Mouse (Mus musculus): ENCODE results near the gene Nup188. TPM values are rescaled to one million over a fixed set of nuclear protein-coding genes. Genes with fewer than 3 reads are reported as not detected.
A peak's percentile ranks its signal among the peaks of the same experiment; 100 is the strongest.

Nup188 gene
- polyA plus RNA-seq, 1 experiment from 2014 or later, result 8.5 TPM

DNA sequence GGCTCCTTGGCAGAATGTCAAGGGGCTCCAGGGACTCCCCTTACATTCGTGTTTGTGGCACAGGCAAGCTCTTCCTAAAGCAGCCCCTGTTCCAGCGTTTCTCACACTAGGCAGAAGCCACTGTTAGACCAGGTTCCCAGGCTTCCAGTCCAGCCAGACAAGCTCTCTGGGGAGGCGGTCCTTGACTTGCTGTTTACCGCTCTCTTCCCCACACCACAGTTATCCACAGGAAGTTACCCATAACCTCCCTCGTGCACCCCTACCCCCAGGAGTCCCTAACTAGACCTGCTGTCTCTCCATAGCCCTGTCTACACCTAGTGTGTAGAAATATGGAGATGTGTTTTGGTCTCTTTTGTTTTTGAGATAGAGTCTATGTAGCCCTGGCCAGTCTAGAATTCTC is 32.4 kb upstream of the Nup188 start:
- H3K36me3 ChIP-seq (ENCODE audit: control insufficient read depth, insufficient read depth, low read length), result peaks cover 31% of the 10 kb centered on the region
- peaks cover 3% of the 10 kb centered on the region; the same call in 1 of the 2 replicates for H3K4me1 ChIP-seq (replicated peaks; ENCODE audit: control insufficient read depth, insufficient read depth)
- no peak overlapping the region for H3K9ac ChIP-seq (ENCODE audit: low read length)
- H3K9me3 ChIP-seq (ENCODE audit: control insufficient read depth, low read length), result no peaks in the 10 kb centered on the region
- DNase-seq (ENCODE audit: low spot score) (no peak), ATAC-seq (ENCODE audit: low FRiP score, low TSS enrichment) (no peak)
- H3K27ac ChIP-seq (replicated peaks), result no peak overlapping the region
- H3K4me2 ChIP-seq (replicated peaks; ENCODE audit: low read depth), result no peak overlapping the region
- TF ChIP-seq CTCF (IDR thresholded peaks at IDR 0.05; ENCODE audit: low read depth) (no peak), EP300 (optimal IDR thresholded peaks at IDR 0.05) (no peak)
- 77% methylated on average over 5 of the region's 5 CpGs for WGBS
- no peaks in the 10 kb centered on the region for H3K27me3 ChIP-seq (ENCODE audit: control insufficient read depth, insufficient read depth, low read length)
- H3K4me3 ChIP-seq (ENCODE audit: low read depth, low read length), result no peak overlapping the region

DNA sequence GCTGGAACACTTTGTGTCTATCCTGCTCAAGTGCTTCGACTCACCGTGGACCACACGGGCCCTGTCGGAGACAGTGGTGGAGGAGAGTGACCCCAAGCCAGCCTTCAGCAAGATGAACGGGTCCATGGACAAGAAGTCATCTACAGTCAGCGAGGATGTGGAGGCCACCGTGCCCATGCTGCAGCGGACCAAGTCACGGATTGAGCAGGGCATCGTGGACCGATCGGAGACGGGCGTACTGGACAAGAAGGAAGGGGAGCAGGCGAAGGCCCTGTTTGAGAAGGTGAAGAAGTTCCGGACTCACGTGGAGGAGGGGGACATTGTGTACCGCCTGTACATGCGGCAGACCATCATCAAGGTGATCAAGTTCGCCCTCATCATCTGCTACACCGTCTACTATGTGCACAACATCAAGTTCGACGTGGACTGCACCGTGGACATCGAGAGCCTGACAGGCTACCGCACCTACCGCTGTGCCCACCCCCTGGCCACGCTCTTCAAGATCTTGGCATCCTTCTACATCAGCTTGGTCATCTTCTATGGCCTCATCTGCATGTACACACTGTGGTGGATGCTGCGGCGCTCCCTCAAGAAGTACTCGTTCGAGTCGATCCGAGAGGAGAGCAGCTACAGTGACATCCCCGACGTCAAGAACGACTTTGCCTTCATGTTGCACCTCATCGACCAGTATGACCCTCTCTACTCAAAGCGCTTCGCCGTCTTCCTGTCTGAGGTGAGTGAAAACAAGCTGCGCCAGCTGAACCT is 30.4 kb upstream of the Nup188 start:
- Histone ChIP-seq H3K4me2 (replicated peaks; ENCODE audit: low read depth) (no peak overlapping the region), H3K9ac (ENCODE audit: low read length) (no peak overlapping the region), H3K4me1 (replicated peaks; ENCODE audit: control insufficient read depth, insufficient read depth) (peaks cover 3% of the 10 kb centered on the region; the same call in 1 of the 2 replicates), H3K9me3 (ENCODE audit: control insufficient read depth, low read length) (no peaks in the 10 kb centered on the region), H3K27me3 (ENCODE audit: control insufficient read depth, insufficient read depth, low read length) (no peaks in the 10 kb centered on the region), H3K36me3 (ENCODE audit: control insufficient read depth, insufficient read depth, low read length) (peaks cover 30% of the 10 kb centered on the region), H3K4me3 (ENCODE audit: low read depth, low read length) (no peak overlapping the region), H3K27ac (replicated peaks) (no peak overlapping the region)
- ATAC-seq (ENCODE audit: low FRiP score, low TSS enrichment), result no peak
- no peak for DNase-seq (ENCODE audit: low spot score)
- WGBS, result 96% methylated on average over 42 of the region's 42 CpGs
- TF ChIP-seq EP300 (optimal IDR thresholded peaks at IDR 0.05), result no peak
- TF ChIP-seq CTCF (IDR thresholded peaks at IDR 0.05; ENCODE audit: low read depth), result no peak

- H3K9me3 ChIP-seq (ENCODE audit: control insufficient read depth, low read length), result no peaks in the 10 kb centered on the region
- no peaks in the 10 kb centered on the region for H3K27me3 ChIP-seq (ENCODE audit: control insufficient read depth, insufficient read depth, low read length)
- H3K27ac ChIP-seq (replicated peaks), result no peak overlapping the region
- ATAC-seq (ENCODE audit: low FRiP score, low TSS enrichment) (no peak), DNase-seq (ENCODE audit: low spot score) (no peak)
- no peak overlapping the region for H3K4me2 ChIP-seq (replicated peaks; ENCODE audit: low read depth)
- no peak overlapping the region for H3K9ac ChIP-seq (ENCODE audit: low read length)
- H3K4me1 ChIP-seq (replicated peaks; ENCODE audit: control insufficient read depth, insufficient read depth), result peaks cover 3% of the 10 kb centered on the region; the same call in 1 of the 2 replicates
- no peak for TF ChIP-seq CTCF (IDR thresholded peaks at IDR 0.05; ENCODE audit: low read depth)
- H3K36me3 ChIP-seq (ENCODE audit: control insufficient read depth, insufficient read depth, low read length), result peaks cover 33% of the 10 kb centered on the region
- 93% methylated on average over 30 of the region's 30 CpGs for WGBS
- no peak overlapping the region for H3K4me3 ChIP-seq (ENCODE audit: low read depth, low read length)
These were observed 29.4 kb upstream of the Nup188 start for GRCm38 (mm10) chr2:30256616-30257350.

DNA sequence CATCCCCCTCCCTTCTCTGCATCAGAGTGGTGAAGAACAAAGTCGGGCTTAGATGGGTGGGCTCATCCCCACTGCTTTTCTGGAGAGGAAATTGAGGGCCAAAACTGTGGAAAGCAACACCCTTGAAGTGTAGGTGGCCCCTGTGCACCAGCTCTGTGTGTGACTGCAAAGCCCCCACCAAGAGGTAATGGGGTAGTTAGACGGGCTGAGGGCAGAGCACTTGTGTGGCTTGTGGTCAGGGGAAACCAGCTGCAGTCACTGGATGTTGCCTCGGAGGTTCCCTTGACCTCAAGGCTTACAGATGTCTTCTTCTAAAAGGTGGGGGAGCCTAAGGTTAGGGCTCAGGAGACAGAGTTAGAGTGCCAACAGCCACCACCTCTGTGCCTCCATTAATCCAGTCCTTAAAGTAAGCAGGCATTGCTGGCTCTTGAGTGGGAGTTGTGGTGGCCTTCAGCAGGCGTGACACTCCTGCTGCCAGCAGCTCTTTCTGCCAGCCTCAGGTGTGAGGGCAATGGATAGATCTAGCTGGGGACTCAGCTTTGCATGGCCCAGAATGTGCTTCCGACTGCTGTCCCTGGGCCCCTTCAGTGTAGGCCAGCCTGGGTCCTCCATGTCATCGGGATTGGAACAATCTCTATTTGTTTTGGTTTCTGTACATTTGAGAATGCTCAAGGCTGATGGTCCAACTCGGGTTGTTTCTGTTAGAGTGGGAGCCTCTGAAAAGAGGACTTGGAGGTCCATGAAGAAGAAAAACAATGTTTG is 28.3 kb upstream of the Nup188 start:
- TF ChIP-seq CTCF (IDR thresholded peaks at IDR 0.05; ENCODE audit: low read depth) (no peak), EP300 (optimal IDR thresholded peaks at IDR 0.05) (no peak)
- no peak for DNase-seq (ENCODE audit: low spot score)
- H3K9ac ChIP-seq (ENCODE audit: low read length), result no peak overlapping the region

GRCm38 (mm10) chr2:30258600-30258999 is 27.6 kb upstream of the Nup188 start:
- no peaks in the 10 kb centered on the region for H3K27me3 ChIP-seq (ENCODE audit: control insufficient read depth, insufficient read depth, low read length)
- peak overlapping the region; percentile 49; the same call in 1 of the 2 replicates for H3K27ac ChIP-seq (replicated peaks)
- H3K4me2 ChIP-seq (replicated peaks; ENCODE audit: low read depth), result no peak overlapping the region
- no peak overlapping the region for H3K9ac ChIP-seq (ENCODE audit: low read length)
- ATAC-seq (ENCODE audit: low FRiP score, low TSS enrichment) (peak; percentile 45; the same call in 1 of the 2 replicates), DNase-seq (ENCODE audit: low spot score) (no peak)
- peaks cover 3% of the 10 kb centered on the region; the same call in 1 of the 2 replicates for H3K4me1 ChIP-seq (replicated peaks; ENCODE audit: control insufficient read depth, insufficient read depth)
- H3K36me3 ChIP-seq (ENCODE audit: control insufficient read depth, insufficient read depth, low read length), result peaks cover 39% of the 10 kb centered on the region
- no peak overlapping the region for H3K4me3 ChIP-seq (ENCODE audit: low read depth, low read length)
- H3K9me3 ChIP-seq (ENCODE audit: control insufficient read depth, low read length), result no peaks in the 10 kb centered on the region
- TF ChIP-seq EP300 (optimal IDR thresholded peaks at IDR 0.05) (no peak), CTCF (IDR thresholded peaks at IDR 0.05; ENCODE audit: low read depth) (no peak)
- WGBS, result 57% methylated on average over 4 of the region's 4 CpGs

More for the DNA sequence above, 28.3 kb upstream of the Nup188 start:
- Histone ChIP-seq H3K36me3 (ENCODE audit: control insufficient read depth, insufficient read depth, low read length) (peaks cover 39% of the 10 kb centered on the region), H3K4me2 (replicated peaks; ENCODE audit: low read depth) (no peak overlapping the region), H3K9me3 (ENCODE audit: control insufficient read depth, low read length) (no peaks in the 10 kb centered on the region), H3K27me3 (ENCODE audit: control insufficient read depth, insufficient read depth, low read length) (no peaks in the 10 kb centered on the region), H3K4me1 (replicated peaks; ENCODE audit: control insufficient read depth, insufficient read depth) (no peaks in the 10 kb centered on the region), H3K27ac (replicated peaks) (peak overlapping the region; percentile 49; the same call in 1 of the 2 replicates), H3K4me3 (ENCODE audit: low read depth, low read length) (no peak overlapping the region)
- WGBS, result 77% methylated on average over 7 of the region's 7 CpGs
- no peak for ATAC-seq (ENCODE audit: low FRiP score, low TSS enrichment)

All from stomach, postnatal 0 days (tissue).